Mouse (Mus musculus) hindbrain, embryonic 11.5 days (tissue): ENCODE measurements around the gene Tyw3. TPM values are rescaled to one million over a fixed set of nuclear protein-coding genes. Genes with fewer than 3 reads are reported as not detected.

Source experiments
- ATAC-seq: fragments of 200-750 bp; cut with Nextera tagmentation; 2 replicates; pipeline ENCODE4 v1.8.0; 2017; ENCODE audit warnings: mild to moderate bottlenecking, moderate TSS enrichment, moderate library complexity; ENCODE audit not compliant: low FRiP score
- DNase-seq: peaks from one replicate; pipeline ENCODE4 v3.0.0-alpha.2; 2015; ENCODE audit warnings: low spot score
- H3K27ac ChIP-seq: fragments of 300-500 bp; sonication (generic); 2 replicates; pipeline ENCODE4 v1.5.1; 2014; ENCODE audit warnings: mild to moderate bottlenecking, low read depth, low read length
- H3K27me3 ChIP-seq: fragments of 300-500 bp; sonication (generic); 2 replicates; pipeline ENCODE4 v1.6.1; 2014; ENCODE audit warnings: mild to moderate bottlenecking, low read length, moderate library complexity, mixed read lengths; ENCODE audit not compliant: control insufficient read depth, insufficient read depth
- H3K36me3 ChIP-seq: fragments of 300-500 bp; sonication (generic); 2 replicates; pipeline ENCODE4 v1.6.1; 2014; ENCODE audit warnings: mild to moderate bottlenecking, low read length, moderate library complexity, mixed read lengths; ENCODE audit not compliant: control insufficient read depth, insufficient read depth
- H3K4me1 ChIP-seq: fragments of 300-500 bp; sonication (generic); replicated peaks from 2 replicates; pipeline ENCODE4 v1.6.1; 2014; ENCODE audit warnings: low read length, mixed read lengths; ENCODE audit not compliant: control insufficient read depth, insufficient read depth
- H3K4me2 ChIP-seq: fragments of 300-500 bp; sonication (generic); replicated peaks from 2 replicates; pipeline ENCODE4 v1.6.1; 2014; ENCODE audit warnings: mild to moderate bottlenecking, low read depth, low read length
- H3K4me3 ChIP-seq: fragments of 300-500 bp; sonication (generic); 2 replicates; pipeline ENCODE4 v1.5.1; 2014; ENCODE audit warnings: low read depth, low read length
- H3K9ac ChIP-seq: fragments of 300-500 bp; sonication (generic); 2 replicates; pipeline ENCODE4 v1.6.1; 2014; ENCODE audit warnings: low read depth, low read length
- H3K9me3 ChIP-seq: fragments of 300-500 bp; sonication (generic); 2 replicates; pipeline ENCODE4 v1.6.1; 2016; ENCODE audit warnings: low read length; ENCODE audit not compliant: control insufficient read depth
- WGBS: fragments of 180-500 bp; shearing (Covaris S2); extraction: QIAGEN DNeasy Blood & Tissue Kit; methylation state at CpG from one replicate; pipeline ENCODE4 v1.1.7; 2014; 5-methylcytosine and 5-hydroxymethylcytosine counted together
- polyA plus RNA-seq: library from polyadenylated mRNA; unstranded; fragments of >200 nt; fragmentation: Nextera tagmentation; extraction: Ambion mirVana; gene quantifications from 2 replicates; pipeline ENCODE4 v1.2.1, GENCODE M21; 2014

The Tyw3 gene
- polyA plus RNA-seq, 1 experiment from 2014 or later = 21.6 TPM

- H3K4me1 ChIP-seq = no peaks in the 10 kb centered on the region
- ATAC-seq (no peak), DNase-seq (no peak)
- H3K36me3 ChIP-seq = no peaks in the 10 kb centered on the region
- H3K4me2 ChIP-seq = no peak overlapping the region
- no peak overlapping the region for H3K4me3 ChIP-seq
- no peaks in the 10 kb centered on the region for H3K27me3 ChIP-seq
- no peaks in the 10 kb centered on the region for H3K9me3 ChIP-seq
- no peak overlapping the region for H3K27ac ChIP-seq
- H3K9ac ChIP-seq = no peak overlapping the region
- 68% methylated on average over 5 of the region's 5 CpGs for WGBS
These were observed 8.0 kb upstream of the Tyw3 start for GRCm38 (mm10) chr3:154604871-154605270.

- Histone ChIP-seq H3K27ac (no peak overlapping the region), H3K4me1 (no peaks in the 10 kb centered on the region), H3K27me3 (no peaks in the 10 kb centered on the region), H3K4me3 (no peak overlapping the region), H3K9me3 (no peaks in the 10 kb centered on the region), H3K9ac (no peak overlapping the region), H3K36me3 (no peaks in the 10 kb centered on the region), H3K4me2 (no peak overlapping the region)
- DNase-seq (no peak), ATAC-seq (no peak)
These were observed 5.2 kb upstream of the Tyw3 start for GRCm38 (mm10) chr3:154602141-154602540.

DNA sequence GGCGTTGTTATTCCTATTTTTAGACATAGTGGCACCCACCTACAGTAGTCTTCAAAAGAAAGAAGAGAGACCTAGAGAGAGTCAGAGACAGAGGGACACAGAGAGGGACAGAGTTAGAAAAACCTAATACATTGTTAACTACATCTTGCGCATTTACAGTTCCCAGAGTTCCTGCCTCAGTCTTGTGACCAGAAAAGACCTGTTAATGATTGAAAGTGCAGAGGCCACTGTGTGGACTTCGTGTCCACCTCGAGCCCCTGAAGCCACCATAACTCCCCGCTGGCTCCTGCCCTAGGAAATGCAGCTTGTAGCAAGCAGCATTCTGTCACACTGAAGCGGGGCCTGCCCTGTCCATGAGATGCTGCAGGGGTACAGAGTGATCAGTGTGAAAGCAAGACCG, 657 bp upstream of the Tyw3 start:
- DNase-seq = no peak
- Histone ChIP-seq H3K27ac (no peak overlapping the region), H3K9me3 (no peaks in the 10 kb centered on the region), H3K27me3 (no peaks in the 10 kb centered on the region), H3K4me1 (0 out of 2 replicates have a peak, but pooled peaks cover 2% of the 10 kb centered on the region), H3K9ac (peak overlapping the region; percentile 64), H3K4me2 (peak overlapping the region; percentile 67), H3K4me3 (peak overlapping the region; percentile 63), H3K36me3 (no peaks in the 10 kb centered on the region)
- WGBS = 39% methylated on average over 7 of the region's 7 CpGs
- peak; percentile 8 for ATAC-seq

- H3K27ac ChIP-seq = peak within 1 kb of the TSS; percentile 61
- H3K27me3 ChIP-seq = no peaks in the 10 kb centered on the region
- H3K9me3 ChIP-seq = no peaks in the 10 kb centered on the region
- H3K4me1 ChIP-seq = 0 out of 2 replicates have a peak, but pooled peaks cover 2% of the 10 kb centered on the region
- H3K4me3 ChIP-seq = peak within 1 kb of the TSS; percentile 63
- ATAC-seq (peak; percentile 90), DNase-seq (peak; percentile 97)
- peak within 1 kb of the TSS; percentile 64 for H3K9ac ChIP-seq
- no peaks in the 10 kb centered on the region for H3K36me3 ChIP-seq
- WGBS = under 1% methylated on average over 25 of the region's 25 CpGs
- peak within 1 kb of the TSS; percentile 67 for H3K4me2 ChIP-seq
These were observed 393 bp downstream of the Tyw3 start, which contains the start of gene Cryz for GRCm38 (mm10) chr3:154596488-154596933. Gene Cryz, plus strand, starts transcription at chr3:154596711.

- H3K36me3 ChIP-seq = no peaks in the 10 kb centered on the region
- no peaks in the 10 kb centered on the region for H3K27me3 ChIP-seq
- H3K27ac ChIP-seq = no peak overlapping the region
- no peak overlapping the region for H3K9ac ChIP-seq
- no peak overlapping the region for H3K4me2 ChIP-seq
- H3K9me3 ChIP-seq = no peaks in the 10 kb centered on the region
- 92% methylated on average over 6 of the region's 6 CpGs for WGBS
- no peak for ATAC-seq
- H3K4me1 ChIP-seq = 0 out of 2 replicates have a peak, but pooled peaks cover 2% of the 10 kb centered on the region
- no peak for DNase-seq
- H3K4me3 ChIP-seq = no peak overlapping the region
These were observed 2.7 kb downstream of the Tyw3 start for GRCm38 (mm10) chr3:154594156-154594555.

GRCm38 (mm10) chr3:154593596-154593995, 3.3 kb downstream of the Tyw3 start:
- no peaks in the 10 kb centered on the region for H3K36me3 ChIP-seq
- 92% methylated on average over 6 of the region's 6 CpGs for WGBS
- DNase-seq (no peak), ATAC-seq (no peak)
- no peak overlapping the region for H3K4me3 ChIP-seq
- no peak overlapping the region for H3K4me2 ChIP-seq
- no peak overlapping the region for H3K27ac ChIP-seq
- no peaks in the 10 kb centered on the region for H3K9me3 ChIP-seq
- no peaks in the 10 kb centered on the region for H3K27me3 ChIP-seq
- no peak overlapping the region for H3K9ac ChIP-seq
- 0 out of 2 replicates have a peak, but pooled peaks cover 2% of the 10 kb centered on the region for H3K4me1 ChIP-seq

DNA sequence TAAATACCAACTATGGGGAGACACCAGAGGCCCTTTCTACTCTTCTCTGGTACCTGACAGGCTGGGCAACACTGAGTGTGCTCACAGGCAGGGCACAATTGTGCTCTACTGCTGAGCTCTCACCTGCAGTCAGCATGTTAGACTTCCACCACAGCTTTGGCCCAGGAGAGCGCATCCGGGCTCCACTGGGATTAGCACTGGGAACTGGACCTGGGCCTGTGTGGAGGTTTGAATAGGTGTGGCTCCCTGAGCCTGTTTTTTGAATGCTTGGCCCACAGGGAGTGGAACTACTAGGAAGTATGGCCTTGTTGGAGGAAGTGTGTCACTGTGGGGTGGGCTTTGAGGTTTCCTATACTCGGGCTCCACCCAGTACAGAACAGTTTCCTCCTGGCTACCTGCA, 5.3 kb downstream of the Tyw3 start:
- Histone ChIP-seq H3K9ac (no peak overlapping the region), H3K4me3 (no peak overlapping the region), H3K36me3 (no peaks in the 10 kb centered on the region), H3K9me3 (no peaks in the 10 kb centered on the region), H3K27ac (no peak overlapping the region), H3K4me1 (0 out of 2 replicates have a peak, but pooled peaks cover 2% of the 10 kb centered on the region), H3K4me2 (no peak overlapping the region), H3K27me3 (no peaks in the 10 kb centered on the region)
- ATAC-seq (no peak), DNase-seq (no peak)
- WGBS = 97% methylated on average over 3 of the region's 3 CpGs

DNA sequence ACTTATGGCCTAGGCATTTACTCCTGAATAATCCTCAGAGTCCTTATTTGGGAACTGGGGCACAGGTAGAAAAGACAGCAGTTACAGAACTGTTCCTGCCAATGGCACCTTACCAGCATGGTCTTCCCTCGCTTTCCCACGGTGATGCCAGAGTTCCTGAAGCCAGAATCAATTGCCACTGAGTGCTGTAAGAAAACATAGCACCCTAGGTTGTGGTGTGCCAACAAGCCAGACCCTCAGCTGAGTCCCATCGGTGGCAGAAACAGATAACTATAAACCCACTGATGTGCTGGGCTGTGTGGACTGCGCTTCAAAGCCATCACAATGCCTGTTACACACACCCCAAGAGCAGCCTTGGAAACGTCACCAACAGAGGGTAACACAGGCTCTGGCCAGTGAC, 5.9 kb downstream of the Tyw3 start:
- no peaks in the 10 kb centered on the region for H3K4me1 ChIP-seq
- no peaks in the 10 kb centered on the region for H3K36me3 ChIP-seq
- no peak overlapping the region for H3K4me2 ChIP-seq
- DNase-seq (no peak), ATAC-seq (no peak)
- no peaks in the 10 kb centered on the region for H3K9me3 ChIP-seq
- no peak overlapping the region for H3K27ac ChIP-seq
- no peaks in the 10 kb centered on the region for H3K27me3 ChIP-seq
- no peak overlapping the region for H3K4me3 ChIP-seq
- WGBS = 87% methylated on average over 5 of the region's 5 CpGs
- no peak overlapping the region for H3K9ac ChIP-seq

GRCm38 (mm10) chr3:154584351-154584750, 12.6 kb downstream of the Tyw3 start:
- Histone ChIP-seq H3K27me3 (no peaks in the 10 kb centered on the region), H3K9ac (no peak overlapping the region), H3K4me3 (no peak overlapping the region), H3K9me3 (no peaks in the 10 kb centered on the region), H3K4me1 (no peaks in the 10 kb centered on the region), H3K4me2 (no peak overlapping the region), H3K27ac (no peak overlapping the region), H3K36me3 (no peaks in the 10 kb centered on the region)
- 81% methylated on average over 8 of the region's 8 CpGs for WGBS
- no peak for ATAC-seq
- no peak for DNase-seq
